Mouse (Mus musculus): Measurements from ENCODE around the gene Mical3.

The Mical3 gene

GRCm38 (mm10) chr6:121109998-121110603 is 20.7 kb downstream of the Mical3 start:
- DNase-seq (ENCODE audit: low spot score in 2 of 2), result peak; percentile 88 to 94

- DNase-seq (ENCODE audit: low spot score in 2 of 2), result peak; percentile 61 to 70
Measured at GRCm38 (mm10) chr6:121109181-121109981, 21.4 kb downstream of the Mical3 start.

GRCm38 (mm10) chr6:121108075-121108474 is 22.7 kb downstream of the Mical3 start:
- no peak for DNase-seq (ENCODE audit: low spot score in 2 of 2)

GRCm38 (mm10) chr6:121106711-121107405 is 23.9 kb downstream of the Mical3 start:
- DNase-seq (ENCODE audit: low spot score in 2 of 2), result peak in 1 of 2 experiments; percentile 27

- no peak for DNase-seq (ENCODE audit: low spot score in 2 of 2)
Measured at GRCm38 (mm10) chr6:121105726-121106125, 25.1 kb downstream of the Mical3 start.

GRCm38 (mm10) chr6:121103406-121104171 is 27.2 kb downstream of the Mical3 start:
- no peak for DNase-seq (ENCODE audit: low spot score in 2 of 2)

GRCm38 (mm10) chr6:121102941-121103340 is 27.9 kb downstream of the Mical3 start:
- no peak for DNase-seq (ENCODE audit: low spot score in 2 of 2)

GRCm38 (mm10) chr6:121102084-121102483 is 28.7 kb downstream of the Mical3 start:
- peak in 1 of 2 experiments; percentile 18 for DNase-seq (ENCODE audit: low spot score in 2 of 2)

- DNase-seq (ENCODE audit: low spot score in 2 of 2), result peak in 1 of 2 experiments; percentile 24
Measured at GRCm38 (mm10) chr6:121101201-121101600, 29.6 kb downstream of the Mical3 start.

GRCm38 (mm10) chr6:121099831-121100230 is 31.0 kb downstream of the Mical3 start:
- DNase-seq (ENCODE audit: low spot score in 2 of 2), result no peak

GRCm38 (mm10) chr6:121099228-121099608 is 31.6 kb downstream of the Mical3 start:
- no peak for DNase-seq (ENCODE audit: low spot score in 2 of 2)

- no peak for DNase-seq (ENCODE audit: low spot score in 2 of 2)
Measured at GRCm38 (mm10) chr6:121098511-121099227, 32.1 kb downstream of the Mical3 start.

GRCm38 (mm10) chr6:121098109-121098508 is 32.7 kb downstream of the Mical3 start:
- DNase-seq (ENCODE audit: low spot score in 2 of 2), result no peak

- DNase-seq (ENCODE audit: low spot score in 2 of 2), result no peak
Measured at GRCm38 (mm10) chr6:121096862-121097261, 33.9 kb downstream of the Mical3 start.

GRCm38 (mm10) chr6:121096390-121096789 is 34.4 kb downstream of the Mical3 start:
- DNase-seq (ENCODE audit: low spot score in 2 of 2), result no peak

- peak; percentile 53 to 78 for DNase-seq (ENCODE audit: low spot score in 2 of 2)
Measured at GRCm38 (mm10) chr6:121093662-121094408, 37.0 kb downstream of the Mical3 start.

GRCm38 (mm10) chr6:121090786-121091185 is 40.0 kb downstream of the Mical3 start:
- no peak for DNase-seq (ENCODE audit: low spot score in 2 of 2)

GRCm38 (mm10) chr6:121087586-121088245 is 43.1 kb downstream of the Mical3 start:
- DNase-seq (ENCODE audit: low spot score in 2 of 2), result no peak

- no peak for DNase-seq (ENCODE audit: low spot score in 2 of 2)
Measured at GRCm38 (mm10) chr6:121087127-121087526, 43.7 kb downstream of the Mical3 start.

- DNase-seq (ENCODE audit: low spot score in 2 of 2), result no peak
Measured at GRCm38 (mm10) chr6:121086226-121086625, 44.6 kb downstream of the Mical3 start.

All from spleen, postnatal 10 days (tissue).